Mouse (Mus musculus) hindbrain, embryonic 10.5 days (tissue): Measurements from ENCODE around the gene Rab11b. TPM values are rescaled to one million over a fixed set of nuclear protein-coding genes. Genes with fewer than 3 reads are reported as not detected.
"Not testable (repeated sequence)": the region's sequence is repeated elsewhere in the genome, so short reads cannot be mapped to it uniquely, and the experiment has no call there.

Experiments used
- DNase-seq: peaks from one replicate; pipeline ENCODE4 v3.0.0-alpha.2; 2017; ENCODE audit warnings: low spot score
- H3K27ac ChIP-seq: fragments of 300-500 bp; sonication (generic); 2 replicates; pipeline ENCODE4 v1.5.1; 2016; ENCODE audit warnings: mild to moderate bottlenecking, moderate library complexity
- H3K27me3 ChIP-seq: fragments of 300-500 bp; sonication (generic); 2 replicates; pipeline ENCODE4 v1.6.1; 2016; ENCODE audit warnings: mild to moderate bottlenecking; ENCODE audit not compliant: poor library complexity, insufficient read depth, severe bottlenecking
- H3K36me3 ChIP-seq: fragments of 300-500 bp; sonication (generic); 2 replicates; pipeline ENCODE4 v1.6.1; 2016; ENCODE audit warnings: mild to moderate bottlenecking, moderate library complexity
- H3K4me1 ChIP-seq: fragments of 300-500 bp; sonication (generic); replicated peaks from 2 replicates; pipeline ENCODE4 v1.6.1; 2016; ENCODE audit warnings: mild to moderate bottlenecking
- H3K4me3 ChIP-seq: fragments of 300-500 bp; sonication (generic); 2 replicates; pipeline ENCODE4 v1.5.1; 2016; ENCODE audit warnings: mild to moderate bottlenecking, moderate library complexity
- H3K9me3 ChIP-seq: fragments of 300-500 bp; sonication (generic); 2 replicates; pipeline ENCODE4 v1.6.1; 2016; ENCODE audit warnings: mild to moderate bottlenecking, moderate library complexity
- WGBS: fragments of 180-500 bp; shearing (Covaris S2); methylation state at CpG from one replicate; pipeline ENCODE4 v1.1.7; 2016; 5-methylcytosine and 5-hydroxymethylcytosine counted together
- polyA plus RNA-seq: library from polyadenylated mRNA; unstranded; fragments of >200 nt; fragmentation: Nextera tagmentation; extraction: Ambion mirVana; gene quantifications from 2 replicates; pipeline ENCODE4 v1.2.1, GENCODE M21; 2016

Gene Rab11b
- polyA plus RNA-seq, 1 experiment from 2014 or later: 495 TPM

DNA sequence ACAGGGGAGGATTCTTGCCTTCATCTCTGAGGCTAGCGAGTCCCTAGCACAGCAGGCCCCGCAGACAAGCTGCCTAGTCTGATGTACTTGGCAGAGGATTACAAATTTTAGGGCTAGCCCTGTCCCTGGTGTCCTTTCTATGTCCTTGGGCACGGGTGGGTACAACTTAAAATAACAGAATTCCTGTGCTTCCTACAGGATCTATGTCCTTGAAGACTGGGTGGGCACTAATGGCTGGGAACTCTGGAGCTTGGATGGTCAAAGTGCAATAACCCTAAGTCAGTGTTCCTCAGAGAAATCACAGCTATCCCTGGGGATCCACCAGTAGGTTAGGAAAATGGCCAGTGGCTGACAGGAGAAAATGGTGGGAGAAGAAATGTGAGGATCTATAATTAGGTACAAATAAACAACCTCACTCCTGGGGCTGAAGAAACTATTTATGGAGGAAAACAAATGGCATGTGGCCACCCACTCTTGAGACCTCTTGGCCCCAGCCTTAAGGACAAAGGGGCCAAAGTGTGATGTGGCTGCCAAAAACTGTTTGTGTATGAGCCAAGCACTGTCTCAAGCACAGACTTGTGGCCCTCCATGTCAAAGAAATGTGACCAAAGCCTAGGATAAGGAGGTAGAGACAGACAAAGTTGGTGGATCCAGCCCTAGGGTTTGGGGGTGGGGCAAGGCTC, 4.1 kb downstream of the Rab11b start:
- WGBS: 93% methylated on average over 3 of the region's 3 CpGs
- DNase-seq: no peak
- H3K36me3 ChIP-seq: peaks cover 49% of the 10 kb centered on the region

DNA sequence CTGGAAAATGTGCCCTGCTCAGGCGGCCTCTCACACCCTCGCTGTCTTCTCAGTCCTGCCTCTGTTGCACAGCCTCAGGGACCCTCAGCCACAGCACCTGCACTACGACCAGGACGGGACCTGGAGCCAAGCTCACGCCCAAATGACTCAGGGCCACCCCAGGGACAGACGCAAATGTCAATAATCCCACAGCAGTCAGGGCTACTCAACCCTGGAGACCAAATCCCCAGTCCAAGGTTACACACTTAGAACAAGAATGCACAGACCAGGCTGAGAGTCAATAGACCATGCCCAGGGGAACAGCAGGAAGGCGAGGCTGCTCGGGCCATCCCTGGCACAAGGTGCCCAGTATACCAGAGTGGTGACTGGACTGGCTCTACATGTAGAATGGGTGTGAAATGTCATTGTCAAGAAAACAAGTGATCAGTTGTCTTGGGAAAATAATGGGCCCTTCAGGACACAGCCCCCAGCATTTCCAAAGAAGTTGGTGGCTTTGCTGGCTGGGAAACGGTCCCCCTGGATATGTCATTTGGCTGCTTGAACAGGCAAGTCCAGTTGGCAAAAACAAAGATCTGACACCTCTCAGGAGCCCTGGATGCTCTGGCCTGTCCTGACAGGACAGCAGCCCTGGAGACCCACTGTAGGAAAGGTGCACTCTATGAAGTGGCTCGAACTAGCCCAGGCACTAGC, 4.8 kb downstream of the Rab11b start:
- no peaks in the 10 kb centered on the region for H3K27me3 ChIP-seq
- H3K36me3 ChIP-seq: peaks cover 56% of the 10 kb centered on the region
- no peaks in the 10 kb centered on the region for H3K9me3 ChIP-seq
- 88% methylated on average over 10 of the region's 10 CpGs for WGBS
- peaks cover 46% of the 10 kb centered on the region for H3K4me1 ChIP-seq
- no peak overlapping the region for H3K27ac ChIP-seq
- H3K4me3 ChIP-seq: no peak overlapping the region
- no peak for DNase-seq

More for the DNA sequence above, 4.1 kb downstream of the Rab11b start:
- Histone ChIP-seq H3K4me3 (no peak overlapping the region), H3K9me3 (no peaks in the 10 kb centered on the region), H3K27ac (no peak overlapping the region), H3K4me1 (peaks cover 46% of the 10 kb centered on the region), H3K27me3 (no peaks in the 10 kb centered on the region)

- Histone ChIP-seq H3K36me3 (peaks cover 65% of the 10 kb centered on the region), H3K9me3 (no peaks in the 10 kb centered on the region), H3K4me1 (peaks cover 45% of the 10 kb centered on the region), H3K27me3 (no peaks in the 10 kb centered on the region), H3K4me3 (no peak overlapping the region), H3K27ac (no peak overlapping the region)
- no peak for DNase-seq
- 75% methylated on average over 1 of the region's 1 CpGs for WGBS
Observed at GRCm38 (mm10) chr17:33754656-33755055, 5.7 kb downstream of the Rab11b start.

DNA sequence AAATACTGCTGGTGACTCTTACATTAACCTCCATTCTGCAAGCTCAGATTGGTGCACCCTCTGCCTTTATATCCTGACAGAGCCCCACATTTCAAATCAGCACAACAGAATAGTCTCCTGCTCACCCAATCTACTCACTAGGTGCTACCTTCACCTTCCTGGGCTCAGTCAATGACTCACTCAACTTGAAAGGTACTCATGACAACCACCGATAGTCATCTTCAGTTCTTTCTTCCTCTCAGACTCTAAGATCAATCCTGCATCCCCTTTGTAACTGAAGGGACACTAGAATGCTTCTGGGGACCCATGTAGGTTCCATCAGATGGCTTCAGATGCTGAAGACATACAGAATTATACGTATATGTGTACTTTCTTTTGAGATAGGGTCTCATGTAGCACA, 8.0 kb downstream of the Rab11b start:
- no peaks in the 10 kb centered on the region for H3K9me3 ChIP-seq
- peaks cover 83% of the 10 kb centered on the region for H3K36me3 ChIP-seq
- H3K4me3 ChIP-seq: no peak overlapping the region
- DNase-seq: no peak
- WGBS: 96% methylated on average over 2 of the region's 2 CpGs
- H3K4me1 ChIP-seq: peaks cover 21% of the 10 kb centered on the region
- H3K27me3 ChIP-seq: no peaks in the 10 kb centered on the region
- no peak overlapping the region for H3K27ac ChIP-seq

GRCm38 (mm10) chr17:33751181-33751580, 9.1 kb downstream of the Rab11b start:
- H3K36me3 ChIP-seq: peaks cover 84% of the 10 kb centered on the region
- H3K4me3 ChIP-seq: no peak overlapping the region
- no peak overlapping the region for H3K27ac ChIP-seq
- DNase-seq: no peak
- H3K4me1 ChIP-seq: peaks cover 10% of the 10 kb centered on the region
- H3K27me3 ChIP-seq: no peaks in the 10 kb centered on the region
- no peaks in the 10 kb centered on the region for H3K9me3 ChIP-seq

DNA sequence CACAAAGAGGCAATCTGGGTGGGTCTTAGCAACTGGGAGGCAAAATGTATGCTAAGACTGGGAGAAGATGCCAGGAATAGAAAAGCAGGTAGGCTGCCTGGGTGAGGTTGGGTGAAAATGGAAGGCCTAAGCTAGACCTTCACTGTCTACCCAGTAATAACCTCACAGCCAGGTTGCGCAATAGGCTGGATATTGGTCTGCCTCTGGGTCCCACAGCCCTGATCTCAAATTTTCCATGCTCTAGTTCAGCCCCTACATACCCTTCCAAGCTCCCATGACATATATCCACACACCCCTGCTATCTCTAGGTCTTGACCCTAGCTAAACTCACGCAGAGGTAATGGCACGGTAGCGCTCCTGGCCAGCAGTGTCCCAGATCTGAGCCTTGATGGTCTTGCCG, 10.9 kb downstream of the Rab11b start:
- Histone ChIP-seq H3K36me3 (peaks cover 94% of the 10 kb centered on the region), H3K4me1 (no peaks in the 10 kb centered on the region), H3K9me3 (no peaks in the 10 kb centered on the region), H3K27ac (no peak overlapping the region), H3K27me3 (no peaks in the 10 kb centered on the region), H3K4me3 (no peak overlapping the region)
- WGBS: 97% methylated on average over 5 of the region's 5 CpGs
- no peak for DNase-seq

DNA sequence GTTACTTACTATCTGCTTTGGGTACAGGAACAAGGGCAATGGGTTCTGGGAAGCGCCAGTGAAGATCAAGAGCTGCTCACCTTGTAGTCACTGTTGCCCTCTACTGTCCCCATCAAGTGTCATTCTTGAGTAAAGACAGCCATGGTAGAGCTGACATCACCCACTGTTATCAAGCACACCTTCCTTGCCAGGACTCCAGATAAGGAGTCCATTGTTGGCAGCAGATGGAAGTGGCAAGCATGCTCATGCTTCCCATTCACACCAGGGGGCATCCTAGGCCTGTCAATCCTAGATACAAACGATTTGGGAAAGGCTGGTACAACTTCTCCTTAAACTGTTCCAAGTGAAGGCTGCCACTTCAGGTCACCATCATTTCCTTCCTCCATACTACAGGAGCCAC, 14.3 kb downstream of the Rab11b start:
- Histone ChIP-seq H3K4me1 (no peaks in the 10 kb centered on the region), H3K27ac (no peak overlapping the region), H3K9me3 (no peaks in the 10 kb centered on the region), H3K36me3 (peaks cover 64% of the 10 kb centered on the region), H3K4me3 (no peak overlapping the region), H3K27me3 (no peaks in the 10 kb centered on the region)
- 81% methylated on average over 2 of the region's 2 CpGs for WGBS
- DNase-seq: no peak

GRCm38 (mm10) chr17:33744686-33745384, 15.5 kb downstream of the Rab11b start:
- H3K27me3 ChIP-seq: no peaks in the 10 kb centered on the region

GRCm38 (mm10) chr17:33742420-33742819, 17.9 kb downstream of the Rab11b start:
- Histone ChIP-seq H3K36me3 (peaks cover 28% of the 10 kb centered on the region), H3K4me3 (no peak overlapping the region), H3K27me3 (no peaks in the 10 kb centered on the region), H3K27ac (no peak overlapping the region), H3K4me1 (no peaks in the 10 kb centered on the region), H3K9me3 (no peaks in the 10 kb centered on the region)
- DNase-seq: no peak
- WGBS: 81% methylated on average over 1 of the region's 1 CpGs

More at GRCm38 (mm10) chr17:33744686-33745384, 15.5 kb downstream of the Rab11b start:
- no peak overlapping the region for H3K4me3 ChIP-seq
- no peaks in the 10 kb centered on the region for H3K4me1 ChIP-seq
- DNase-seq: no peak
- no peak overlapping the region for H3K27ac ChIP-seq
- 92% methylated on average over 5 of the region's 5 CpGs for WGBS
- H3K36me3 ChIP-seq: peaks cover 52% of the 10 kb centered on the region
- no peaks in the 10 kb centered on the region for H3K9me3 ChIP-seq

DNA sequence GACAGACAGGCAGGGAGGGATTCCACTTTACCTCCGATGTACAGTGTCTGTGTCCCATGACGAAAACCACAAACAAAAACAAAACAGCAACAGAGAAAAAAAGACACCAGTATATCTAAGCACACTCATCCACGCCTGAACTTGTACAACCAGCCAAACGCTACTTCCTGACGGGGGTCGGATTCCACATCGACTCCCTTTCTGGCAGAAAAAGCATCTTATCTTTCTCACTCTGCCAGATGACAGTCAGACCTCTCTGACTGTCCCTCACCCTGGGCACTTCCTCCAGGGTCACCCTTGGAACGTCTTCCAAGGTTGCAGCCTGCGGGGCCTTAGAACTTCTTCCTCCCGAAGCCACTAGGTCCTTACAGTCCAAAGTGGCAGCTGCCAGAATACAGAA, 26.8 kb downstream of the Rab11b start:
- not testable (repeated sequence) for H3K27ac ChIP-seq, DNase-seq, H3K36me3 ChIP-seq, H3K4me1 ChIP-seq, H3K9me3 ChIP-seq, H3K27me3 ChIP-seq, H3K4me3 ChIP-seq
- 85% methylated on average over 10 of the region's 10 CpGs for WGBS

- DNase-seq, H3K9me3 ChIP-seq, H3K27ac ChIP-seq, H3K36me3 ChIP-seq, H3K4me3 ChIP-seq, H3K4me1 ChIP-seq, H3K27me3 ChIP-seq: not testable (repeated sequence)
- WGBS: 75% methylated on average over 9 of the region's 9 CpGs
Observed at GRCm38 (mm10) chr17:33732556-33733083, 27.7 kb downstream of the Rab11b start.

DNA sequence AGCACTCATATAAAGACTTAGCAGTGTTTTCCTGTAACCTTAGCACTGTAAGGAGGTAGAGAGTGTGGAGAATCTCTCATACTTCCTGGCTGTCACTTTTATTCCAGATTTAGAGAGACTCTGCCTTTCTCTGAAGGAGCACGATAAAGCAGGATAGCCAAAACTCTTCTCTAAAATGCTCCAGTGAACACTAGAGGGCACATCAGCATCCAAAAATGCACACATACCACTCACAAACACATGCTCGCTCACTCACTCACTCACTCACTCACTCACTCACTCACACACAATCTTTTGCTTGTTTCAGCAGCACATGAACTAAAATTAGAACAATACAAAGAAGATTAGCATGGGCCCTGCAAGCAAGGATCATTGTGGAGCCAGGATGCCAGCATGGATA, 31.1 kb downstream of the Rab11b start:
- Histone ChIP-seq H3K4me1 (no peaks in the 10 kb centered on the region), H3K27me3 (no peaks in the 10 kb centered on the region), H3K27ac (no peak overlapping the region), H3K4me3 (no peak overlapping the region), H3K36me3 (no peaks in the 10 kb centered on the region), H3K9me3 (peaks cover 10% of the 10 kb centered on the region; the same call in 1 of the 2 replicates)
- DNase-seq: no peak
- 75% methylated on average over 2 of the region's 2 CpGs for WGBS

DNA sequence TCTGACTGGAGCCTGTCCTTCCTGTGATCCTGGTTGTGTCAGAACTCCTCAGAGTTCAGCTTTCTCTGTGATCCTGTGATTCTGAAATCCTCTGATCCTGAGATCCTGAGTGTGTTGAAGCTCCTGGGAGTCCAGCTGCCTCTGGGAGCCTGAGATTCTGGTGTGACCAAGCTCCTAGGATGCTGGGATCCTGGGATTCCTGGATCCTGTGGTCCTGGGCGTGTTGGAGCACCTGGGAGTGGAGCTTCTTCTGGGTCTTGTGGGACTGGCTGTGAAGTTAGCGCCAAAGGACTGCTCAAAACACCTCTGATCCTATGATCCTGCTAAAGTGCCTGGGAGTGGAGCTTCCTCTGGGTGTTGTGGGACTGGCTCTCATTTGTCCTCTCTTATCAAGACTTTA, 31.9 kb downstream of the Rab11b start:
- no peak for DNase-seq
- 83% methylated on average over 2 of the region's 2 CpGs for WGBS
- Histone ChIP-seq H3K36me3 (no peaks in the 10 kb centered on the region), H3K4me1 (no peaks in the 10 kb centered on the region), H3K4me3 (no peak overlapping the region), H3K27ac (no peak overlapping the region), H3K27me3 (no peaks in the 10 kb centered on the region), H3K9me3 (peaks cover 10% of the 10 kb centered on the region; the same call in 1 of the 2 replicates)
